Mouse (Mus musculus): ENCODE measurements around the gene Ccng1. TPM values are rescaled to one million over a fixed set of nuclear protein-coding genes. Genes with fewer than 3 reads are reported as not detected.

The Ccng1 gene
- polyA plus RNA-seq, 1 experiment from 2014 or later = 31.2 TPM

Other genes starting within 250 kb of the Ccng1 start
- 96.0 and 106 TPM in 2 replicates for gene Mat2b, start 60.1 kb downstream of the Ccng1 start, polyA plus RNA-seq (2016; fragmentation: Nextera tagmentation; extraction: Ambion mirVana)
- gene Hmmr, start 21.9 kb downstream of the Ccng1 start, polyA plus RNA-seq (2016; fragmentation: Nextera tagmentation; extraction: Ambion mirVana) = 59.2 and 59.4 TPM in 2 replicates
- gene Nudcd2, start 21.6 kb downstream of the Ccng1 start, polyA plus RNA-seq (2016; fragmentation: Nextera tagmentation; extraction: Ambion mirVana) = 222 and 227 TPM in 2 replicates

All from embryonic facial prominence, embryonic 10.5 days (tissue).